Mouse (Mus musculus): ENCODE measurements around the gene Cd47. TPM values are rescaled to one million over a fixed set of nuclear protein-coding genes. Genes with fewer than 3 reads are reported as not detected.
"Not testable (repeated sequence)": the region's sequence is repeated elsewhere in the genome, so short reads cannot be mapped to it uniquely, and the experiment has no call there.

Cd47 gene
- total RNA-seq, 2 experiments from 2014 or later = 53.2 to 55.3 TPM

GRCm38 (mm10) chr16:49830911-49831310 lies 30.6 kb downstream of the Cd47 start:
- DNase-seq (ENCODE audit: low spot score in 2 of 2) = not testable (repeated sequence)

- DNase-seq (ENCODE audit: low spot score in 2 of 2) = no peak
These were observed 32.0 kb downstream of the Cd47 start for GRCm38 (mm10) chr16:49832339-49832738.

GRCm38 (mm10) chr16:49834130-49834693 lies 33.9 kb downstream of the Cd47 start:
- DNase-seq (ENCODE audit: low spot score in 2 of 2) = no peak

- DNase-seq (ENCODE audit: low spot score in 2 of 2) = no peak
These were observed 36.4 kb downstream of the Cd47 start for GRCm38 (mm10) chr16:49836634-49837164.

- no peak for DNase-seq (ENCODE audit: low spot score in 2 of 2)
These were observed 38.6 kb downstream of the Cd47 start for GRCm38 (mm10) chr16:49838923-49839322.

GRCm38 (mm10) chr16:49839681-49840535 lies 39.6 kb downstream of the Cd47 start:
- DNase-seq (ENCODE audit: low spot score in 2 of 2) = no peak

GRCm38 (mm10) chr16:49843723-49844122 lies 43.4 kb downstream of the Cd47 start:
- no peak for DNase-seq (ENCODE audit: low spot score in 2 of 2)

- DNase-seq (ENCODE audit: low spot score in 2 of 2) = no peak
These were observed 47.1 kb downstream of the Cd47 start for GRCm38 (mm10) chr16:49847224-49848003.

GRCm38 (mm10) chr16:49848651-49849050 lies 48.3 kb downstream of the Cd47 start:
- no peak for DNase-seq (ENCODE audit: low spot score in 2 of 2)

- DNase-seq (ENCODE audit: low spot score in 2 of 2) = no peak
These were observed 52.6 kb downstream of the Cd47 start for GRCm38 (mm10) chr16:49852940-49853339.

GRCm38 (mm10) chr16:49853633-49854032 lies 53.3 kb downstream of the Cd47 start:
- no peak for DNase-seq (ENCODE audit: low spot score in 2 of 2)

- no peak for DNase-seq (ENCODE audit: low spot score in 2 of 2)
These were observed 53.9 kb downstream of the Cd47 start for GRCm38 (mm10) chr16:49854194-49854593.

- DNase-seq (ENCODE audit: low spot score in 2 of 2) = peak; percentile 88 to 91
These were observed 54.9 kb downstream of the Cd47 start for GRCm38 (mm10) chr16:49854931-49855835.

GRCm38 (mm10) chr16:49855836-49856503 lies 55.6 kb downstream of the Cd47 start:
- DNase-seq (ENCODE audit: low spot score in 2 of 2) = peak in 1 of 2 experiments; percentile 30

- DNase-seq (ENCODE audit: low spot score in 2 of 2) = no peak
These were observed 56.3 kb downstream of the Cd47 start for GRCm38 (mm10) chr16:49856661-49857060.

- DNase-seq (ENCODE audit: low spot score in 2 of 2) = no peak
These were observed 57.3 kb downstream of the Cd47 start for GRCm38 (mm10) chr16:49857504-49858160.

- no peak for DNase-seq (ENCODE audit: low spot score in 2 of 2)
These were observed 58.0 kb downstream of the Cd47 start for GRCm38 (mm10) chr16:49858161-49858906.
